Mouse (Mus musculus) stomach, postnatal 0 days (tissue): ENCODE measurements around the gene Lingo1.

Source experiments
- CTCF ChIP-seq: IDR thresholded peaks from 2 replicates; pipeline ENCODE4 v1.5.1; 2016; ENCODE audit warnings: antibody characterized with exemption, low read depth, mild to moderate bottlenecking, moderate library complexity
- EP300 ChIP-seq: optimal IDR thresholded peaks from 2 replicates; pipeline ENCODE3; 2016; ENCODE audit warnings: antibody characterized with exemption

- TF ChIP-seq CTCF (peak; percentile 27; the same call in 1 of the 2 replicates), EP300 (no peak)
These were observed 35.6 kb upstream of the Lingo1 start for GRCm38 (mm10) chr9:56831904-56832303.
